Mouse (Mus musculus) thymus, adult 2 months (tissue): ENCODE data around the gene Adgrf5.

Experiments
- CTCF ChIP-seq: fragments of 200-500 bp; IDR thresholded peaks from 2 replicates; pipeline ENCODE4 v1.5.1; 2012; ENCODE audit warnings: mild to moderate bottlenecking, control low read depth, low read length, moderate library complexity, borderline replicate concordance; ENCODE audit not compliant: control insufficient read depth, poor library complexity, insufficient read depth; ENCODE audit errors: extremely low read depth
- POLR2A ChIP-seq: fragments of 200-500 bp; IDR thresholded peaks from 2 replicates; pipeline ENCODE4 v1.6.1; 2012; ENCODE audit warnings: mild to moderate bottlenecking, low read length, control low read depth, moderate library complexity; ENCODE audit not compliant: control insufficient read depth, poor library complexity, insufficient read depth; ENCODE audit errors: extremely low read depth

- TF ChIP-seq POLR2A (no peak), CTCF (no peak)
Measured at GRCm38 (mm10) chr17:43372604-43373003, 12.4 kb downstream of the Adgrf5 start.
